Mouse (Mus musculus): ENCODE data around the gene Nucks1.
A peak's percentile ranks its signal among the peaks of the same experiment; 100 is the strongest.

The Nucks1 gene

GRCm38 (mm10) chr1:131965818-131966217 is 55.5 kb downstream of the Nucks1 start:
- DNase-seq (ENCODE audit: low spot score): no peak

GRCm38 (mm10) chr1:131967336-131967735 is 57.0 kb downstream of the Nucks1 start:
- no peak for DNase-seq (ENCODE audit: low spot score)

- no peak for DNase-seq (ENCODE audit: low spot score)
These were observed 58.2 kb downstream of the Nucks1 start for GRCm38 (mm10) chr1:131968556-131968955.

- no peak for DNase-seq (ENCODE audit: low spot score)
These were observed 58.6 kb downstream of the Nucks1 start for GRCm38 (mm10) chr1:131968983-131969382.

GRCm38 (mm10) chr1:131969825-131970224 is 59.5 kb downstream of the Nucks1 start:
- DNase-seq (ENCODE audit: low spot score): no peak

GRCm38 (mm10) chr1:131970322-131970660 is 60.0 kb downstream of the Nucks1 start:
- no peak for DNase-seq (ENCODE audit: low spot score)

GRCm38 (mm10) chr1:131970661-131971520 is 60.6 kb downstream of the Nucks1 start:
- peak; percentile 91 for DNase-seq (ENCODE audit: low spot score)

GRCm38 (mm10) chr1:131971771-131972497 is 61.6 kb downstream of the Nucks1 start:
- peak; percentile 83 for DNase-seq (ENCODE audit: low spot score)

- DNase-seq (ENCODE audit: low spot score): no peak
These were observed 62.4 kb downstream of the Nucks1 start for GRCm38 (mm10) chr1:131972498-131973334.

- DNase-seq (ENCODE audit: low spot score): no peak
These were observed 63.7 kb downstream of the Nucks1 start for GRCm38 (mm10) chr1:131973991-131974390.

GRCm38 (mm10) chr1:131976886-131977285 is 66.6 kb downstream of the Nucks1 start:
- no peak for DNase-seq (ENCODE audit: low spot score)

GRCm38 (mm10) chr1:131980471-131980870 is 70.1 kb downstream of the Nucks1 start:
- peak; percentile 49 for DNase-seq (ENCODE audit: low spot score)

GRCm38 (mm10) chr1:131981378-131982013 is 71.2 kb downstream of the Nucks1 start:
- DNase-seq (ENCODE audit: low spot score): peak; percentile 92

GRCm38 (mm10) chr1:131982907-131983306 is 72.6 kb downstream of the Nucks1 start:
- peak; percentile 84 for DNase-seq (ENCODE audit: low spot score)

- no peak for DNase-seq (ENCODE audit: low spot score)
These were observed 73.5 kb downstream of the Nucks1 start for GRCm38 (mm10) chr1:131983806-131984205.
